Mouse (Mus musculus): ENCODE results near the gene 2210407C18Rik.

DNA sequence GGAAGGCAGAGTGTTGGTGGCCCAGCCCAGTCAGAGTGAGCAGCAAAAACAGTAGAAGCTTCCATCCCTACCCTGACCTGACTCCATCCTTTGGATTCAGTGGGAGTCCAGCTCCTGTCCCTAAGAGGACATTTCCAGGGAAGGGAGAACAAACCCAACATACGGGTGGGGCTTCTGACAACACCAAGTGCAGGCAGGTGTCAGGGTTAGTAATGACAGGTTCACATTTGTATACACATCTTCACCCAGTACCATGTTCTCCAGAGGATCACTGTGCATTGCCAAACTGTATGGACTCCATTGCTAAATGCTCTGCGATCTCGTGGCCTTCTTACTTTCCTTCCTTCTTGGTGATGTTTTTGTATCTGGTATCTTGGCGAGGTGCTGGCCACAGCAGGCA lies at the start of gene 2210407C18Rik:
- TF ChIP-seq CTCF (IDR thresholded peaks at IDR 0.05; ENCODE audit: control insufficient read depth, insufficient read depth, insufficient read length) (no peak), MAX (IDR thresholded peaks at IDR 0.05) (no peak), FOSL1 (IDR thresholded peaks at IDR 0.05; ENCODE audit: insufficient read depth, low read length, poor library complexity, severe bottlenecking) (no peak), MYOD1 (IDR thresholded peaks at IDR 0.05; ENCODE audit: control insufficient read depth, insufficient read length, low read depth) (no peak), MYOG (IDR thresholded peaks at IDR 0.05; ENCODE audit: control insufficient read depth, extremely low read depth, insufficient read length) (no peak)

Measured in C2C12 (cell line).